Mouse (Mus musculus): ENCODE results near the gene Fgf16. TPM values are rescaled to one million over a fixed set of nuclear protein-coding genes. Genes with fewer than 3 reads are reported as not detected.

Gene Fgf16
- not detected for total RNA-seq (2018; cell fraction: chromatin; rRNA removed)
- not detected for total RNA-seq (2018; cell fraction: cytosol; rRNA removed)
- not detected for total RNA-seq (2018; cell fraction: nucleus; rRNA removed)
- not detected in 3 replicates for polyA plus RNA-seq (2018)

- H3K27ac ChIP-seq, result no peak within 1 kb of the TSS
Observed at GRCm38 (mm10) chrX:105764162-105765004, at the start of gene Fgf16. Gene Fgf16 (plus strand): TSS chrX:105764279.

DNA sequence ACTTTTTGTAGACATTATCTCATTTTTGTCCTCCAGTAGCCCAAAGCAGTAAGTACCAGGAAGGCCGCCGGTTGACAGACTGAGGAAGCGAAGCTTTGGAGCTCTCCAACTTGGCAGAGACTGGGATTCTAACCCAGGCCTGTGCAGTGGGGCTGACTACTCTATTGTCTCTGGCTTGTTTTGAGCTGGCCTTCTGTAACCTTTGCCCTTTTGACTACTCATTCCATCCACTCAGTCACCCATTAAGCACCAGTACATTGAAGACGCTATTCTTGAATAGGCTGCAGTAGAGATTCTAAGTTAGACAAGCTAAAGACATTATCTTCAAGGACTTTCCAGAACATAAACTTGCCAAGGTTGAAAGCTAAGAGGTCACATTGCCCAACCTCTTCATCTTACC lies 49.3 kb upstream of the Fgf16 start:
- Histone ChIP-seq H3K4me3 (ENCODE audit: inconsistent target) (no peak overlapping the region), H3K27ac (no peak overlapping the region), H3K79me2 (ENCODE audit: inconsistent target) (no peaks in the 10 kb centered on the region), H3K36me3 (ENCODE audit: inconsistent target) (no peaks in the 10 kb centered on the region)
- WGBS (ENCODE audit: missing documents), result 98% methylated on average over 4 of the region's 4 CpGs

More at GRCm38 (mm10) chrX:105764162-105765004, at the start of gene Fgf16:
- Histone ChIP-seq H3K79me2 (ENCODE audit: inconsistent target) (no peaks in the 10 kb centered on the region), H3K36me3 (ENCODE audit: inconsistent target) (no peaks in the 10 kb centered on the region), H3K4me3 (ENCODE audit: inconsistent target) (no peak within 1 kb of the TSS)
- WGBS (ENCODE audit: missing documents), result 8% methylated on average over 38 of the region's 86 CpGs

GRCm38 (mm10) chrX:105715789-105716321 lies 48.2 kb upstream of the Fgf16 start:
- no peak overlapping the region for H3K4me3 ChIP-seq (ENCODE audit: inconsistent target)
- H3K79me2 ChIP-seq (ENCODE audit: inconsistent target), result no peaks in the 10 kb centered on the region
- 87% methylated on average over 6 of the region's 7 CpGs for WGBS (ENCODE audit: missing documents)
- H3K36me3 ChIP-seq (ENCODE audit: inconsistent target), result no peaks in the 10 kb centered on the region
- no peak overlapping the region for H3K27ac ChIP-seq

GRCm38 (mm10) chrX:105718388-105718787 lies 45.7 kb upstream of the Fgf16 start:
- H3K4me3 ChIP-seq (ENCODE audit: inconsistent target), result no peak overlapping the region
- 87% methylated on average over 5 of the region's 5 CpGs for WGBS (ENCODE audit: missing documents)
- H3K79me2 ChIP-seq (ENCODE audit: inconsistent target), result no peaks in the 10 kb centered on the region
- no peaks in the 10 kb centered on the region for H3K36me3 ChIP-seq (ENCODE audit: inconsistent target)
- no peak overlapping the region for H3K27ac ChIP-seq

DNA sequence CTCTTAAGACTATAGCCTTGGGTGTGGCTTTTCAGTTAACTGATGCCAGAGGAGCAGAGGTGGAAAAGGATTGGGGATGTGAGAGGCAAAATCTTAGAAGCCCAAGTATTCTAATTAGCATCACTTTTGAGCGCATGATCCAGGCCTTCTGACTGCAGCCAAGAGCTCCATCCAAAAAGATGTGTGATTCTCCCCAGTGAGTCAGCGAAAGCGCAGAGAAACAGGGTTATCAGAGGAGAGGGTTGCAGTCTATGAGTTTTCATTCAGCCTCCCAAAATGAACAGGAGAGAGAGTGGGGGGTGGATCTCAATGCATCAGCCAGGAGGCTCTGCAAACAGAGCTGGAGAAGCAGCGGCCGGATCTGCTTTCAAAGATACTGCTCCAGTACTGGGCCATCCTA lies 45.1 kb upstream of the Fgf16 start:
- 98% methylated on average over 5 of the region's 5 CpGs for WGBS (ENCODE audit: missing documents)
- Histone ChIP-seq H3K36me3 (ENCODE audit: inconsistent target) (no peaks in the 10 kb centered on the region), H3K27ac (no peak overlapping the region), H3K4me3 (ENCODE audit: inconsistent target) (no peak overlapping the region), H3K79me2 (ENCODE audit: inconsistent target) (no peaks in the 10 kb centered on the region)

- 36% methylated on average over 6 of the region's 7 CpGs for WGBS (ENCODE audit: missing documents)
Observed at GRCm38 (mm10) chrX:105724174-105724573, 39.9 kb upstream of the Fgf16 start.

DNA sequence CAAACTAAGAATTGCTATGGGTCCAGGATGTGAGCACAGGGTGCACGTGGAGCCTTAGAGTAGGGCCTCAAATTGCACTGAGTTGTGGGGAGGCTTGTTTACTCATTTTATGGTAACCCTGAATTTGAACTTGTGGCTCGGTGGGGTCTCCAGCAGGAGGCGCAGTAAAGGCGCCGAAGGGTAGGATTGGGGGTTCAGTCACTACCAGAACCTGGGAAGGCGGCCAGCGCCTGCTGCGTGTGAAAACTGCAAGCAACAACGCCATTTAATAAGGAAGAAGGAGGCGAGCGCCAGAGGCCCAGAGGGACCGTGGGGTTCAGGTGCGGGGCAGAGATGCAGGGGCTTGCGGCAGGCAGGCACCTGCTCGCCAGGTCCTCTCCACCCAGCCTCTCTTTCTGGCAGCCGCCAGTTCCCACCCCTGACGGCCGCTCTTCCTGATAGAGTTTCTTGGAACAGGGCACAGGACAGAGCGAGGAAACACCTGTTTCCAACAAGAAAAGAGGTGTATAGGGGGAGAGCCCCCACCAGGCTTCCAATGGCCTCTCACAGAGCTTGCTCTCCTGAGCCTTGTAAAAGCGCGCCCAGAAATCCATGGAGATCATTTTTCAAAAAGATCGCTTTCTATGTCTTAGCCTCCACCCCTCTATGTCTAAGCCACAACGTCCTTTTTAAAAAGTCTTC lies 1.1 kb upstream of the Fgf16 start:
- 21% methylated on average over 19 of the region's 23 CpGs for WGBS (ENCODE audit: missing documents)

More at GRCm38 (mm10) chrX:105724174-105724573, 39.9 kb upstream of the Fgf16 start:
- Histone ChIP-seq H3K4me3 (ENCODE audit: inconsistent target) (no peak overlapping the region), H3K36me3 (ENCODE audit: inconsistent target) (no peaks in the 10 kb centered on the region), H3K79me2 (ENCODE audit: inconsistent target) (no peaks in the 10 kb centered on the region), H3K27ac (no peak overlapping the region)

GRCm38 (mm10) chrX:105763612-105764011 lies 467 bp upstream of the Fgf16 start:
- 26% methylated on average over 19 of the region's 20 CpGs for WGBS (ENCODE audit: missing documents)
- Histone ChIP-seq H3K4me3 (ENCODE audit: inconsistent target) (no peak overlapping the region), H3K27ac (no peak overlapping the region), H3K79me2 (ENCODE audit: inconsistent target) (no peaks in the 10 kb centered on the region), H3K36me3 (ENCODE audit: inconsistent target) (no peaks in the 10 kb centered on the region)

More for the DNA sequence above, 1.1 kb upstream of the Fgf16 start:
- Histone ChIP-seq H3K4me3 (ENCODE audit: inconsistent target) (no peak overlapping the region), H3K27ac (no peak overlapping the region), H3K79me2 (ENCODE audit: inconsistent target) (no peaks in the 10 kb centered on the region), H3K36me3 (ENCODE audit: inconsistent target) (no peaks in the 10 kb centered on the region)

GRCm38 (mm10) chrX:105765005-105765706 lies 1.1 kb downstream of the Fgf16 start:
- Histone ChIP-seq H3K36me3 (ENCODE audit: inconsistent target) (no peaks in the 10 kb centered on the region), H3K79me2 (ENCODE audit: inconsistent target) (no peaks in the 10 kb centered on the region), H3K4me3 (ENCODE audit: inconsistent target) (no peak overlapping the region), H3K27ac (no peak overlapping the region)
- WGBS (ENCODE audit: missing documents), result 39% methylated on average over 20 of the region's 36 CpGs

DNA sequence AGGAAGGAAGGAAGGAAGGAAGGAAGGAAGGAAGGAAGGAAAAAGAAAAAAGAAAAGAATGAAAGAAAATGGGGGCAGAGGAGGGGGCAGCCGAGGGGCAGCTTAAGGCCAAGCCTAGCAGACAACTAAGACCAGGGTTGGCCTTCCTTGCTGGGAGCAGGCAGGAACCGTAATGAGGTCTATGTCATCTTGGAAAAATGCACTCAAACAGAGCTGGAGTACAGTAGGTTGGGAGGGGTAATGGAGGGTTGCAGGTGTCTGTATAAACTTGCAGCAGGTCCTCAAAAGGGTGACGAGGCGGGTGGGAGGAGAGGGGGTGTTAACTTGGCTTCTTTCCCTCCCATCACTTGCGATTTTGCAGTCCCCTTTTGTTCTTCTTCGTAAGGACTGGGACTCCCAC lies 1.9 kb downstream of the Fgf16 start:
- 88% methylated on average over 5 of the region's 6 CpGs for WGBS (ENCODE audit: missing documents)
- Histone ChIP-seq H3K4me3 (ENCODE audit: inconsistent target) (no peak overlapping the region), H3K36me3 (ENCODE audit: inconsistent target) (no peaks in the 10 kb centered on the region), H3K27ac (no peak overlapping the region), H3K79me2 (ENCODE audit: inconsistent target) (no peaks in the 10 kb centered on the region)

DNA sequence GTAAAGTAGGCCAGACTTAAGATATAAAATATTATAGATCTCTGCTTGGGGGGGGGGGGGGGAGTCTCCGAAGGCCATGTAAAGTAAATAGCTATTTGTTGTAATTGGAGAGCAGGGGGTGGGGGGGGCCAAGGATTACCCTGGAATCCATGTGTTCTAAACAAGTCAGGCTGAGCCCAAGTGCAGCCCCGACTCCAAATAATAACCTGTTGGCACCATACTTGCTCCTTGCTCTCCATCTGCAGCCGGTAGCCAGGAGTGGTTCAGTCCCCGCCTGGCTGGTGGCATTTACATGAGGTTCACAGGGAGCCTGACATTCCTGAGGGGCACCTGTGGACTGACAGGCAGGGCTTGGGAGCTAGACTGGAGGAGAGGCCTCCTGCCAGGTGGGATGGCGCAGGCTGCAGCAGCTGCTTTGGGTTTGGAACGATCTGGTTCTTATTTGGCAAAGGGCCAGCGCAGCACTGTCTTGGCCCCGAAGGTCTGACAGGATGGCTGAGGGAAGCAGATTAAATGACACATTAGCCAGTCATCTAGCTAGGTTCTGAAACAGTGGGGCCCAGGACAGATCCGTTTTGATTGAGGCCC lies 3.2 kb downstream of the Fgf16 start:
- H3K27ac ChIP-seq, result no peak overlapping the region
- H3K79me2 ChIP-seq (ENCODE audit: inconsistent target), result no peaks in the 10 kb centered on the region
- 67% methylated on average over 9 of the region's 9 CpGs for WGBS (ENCODE audit: missing documents)
- no peak overlapping the region for H3K4me3 ChIP-seq (ENCODE audit: inconsistent target)
- H3K36me3 ChIP-seq (ENCODE audit: inconsistent target), result no peaks in the 10 kb centered on the region

DNA sequence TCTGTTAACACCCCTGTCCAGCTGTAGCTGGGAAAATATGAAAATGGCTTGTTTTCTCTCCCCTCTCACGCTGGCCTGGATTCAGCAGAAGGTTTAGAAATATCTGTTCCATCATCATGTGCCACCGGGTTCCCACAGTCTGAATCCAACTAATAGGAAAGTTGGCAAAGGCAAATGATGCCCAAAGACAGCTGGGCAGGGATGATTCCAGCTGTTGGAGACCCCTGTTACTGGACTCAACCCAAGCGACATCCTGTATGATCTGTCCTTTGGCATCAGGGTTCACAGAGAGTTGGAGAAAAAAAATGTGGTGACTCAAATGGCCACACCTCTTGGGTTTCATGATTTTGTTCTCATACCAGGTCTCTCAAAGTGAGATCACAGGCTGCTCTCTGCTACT lies 3.9 kb downstream of the Fgf16 start:
- no peaks in the 10 kb centered on the region for H3K36me3 ChIP-seq (ENCODE audit: inconsistent target)
- no peaks in the 10 kb centered on the region for H3K79me2 ChIP-seq (ENCODE audit: inconsistent target)
- no peak overlapping the region for H3K4me3 ChIP-seq (ENCODE audit: inconsistent target)
- H3K27ac ChIP-seq, result no peak overlapping the region
- 82% methylated on average over 3 of the region's 3 CpGs for WGBS (ENCODE audit: missing documents)

DNA sequence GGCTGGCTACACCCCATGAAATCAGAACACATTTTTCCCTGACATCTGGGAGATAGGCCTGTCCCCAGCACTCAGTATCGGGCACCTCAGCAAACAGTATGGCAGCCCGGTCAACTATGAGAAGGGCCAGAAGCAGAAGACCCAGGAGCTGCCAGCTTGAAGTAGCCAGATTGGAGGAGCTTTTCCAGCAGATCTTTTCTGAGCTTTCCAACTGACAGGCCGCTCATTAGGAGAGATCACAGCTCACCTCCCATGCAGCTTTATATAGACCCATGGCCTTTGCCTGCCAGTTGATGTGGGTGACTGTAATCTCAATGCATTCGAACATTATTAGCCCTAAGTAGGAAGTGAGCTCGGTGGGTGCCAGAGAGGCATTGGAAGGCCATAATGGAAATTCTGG lies 9.2 kb downstream of the Fgf16 start:
- H3K79me2 ChIP-seq (ENCODE audit: inconsistent target), result no peaks in the 10 kb centered on the region
- H3K36me3 ChIP-seq (ENCODE audit: inconsistent target), result no peaks in the 10 kb centered on the region
- 91% methylated on average over 5 of the region's 5 CpGs for WGBS (ENCODE audit: missing documents)
- H3K27ac ChIP-seq, result no peak overlapping the region
- no peak overlapping the region for H3K4me3 ChIP-seq (ENCODE audit: inconsistent target)

DNA sequence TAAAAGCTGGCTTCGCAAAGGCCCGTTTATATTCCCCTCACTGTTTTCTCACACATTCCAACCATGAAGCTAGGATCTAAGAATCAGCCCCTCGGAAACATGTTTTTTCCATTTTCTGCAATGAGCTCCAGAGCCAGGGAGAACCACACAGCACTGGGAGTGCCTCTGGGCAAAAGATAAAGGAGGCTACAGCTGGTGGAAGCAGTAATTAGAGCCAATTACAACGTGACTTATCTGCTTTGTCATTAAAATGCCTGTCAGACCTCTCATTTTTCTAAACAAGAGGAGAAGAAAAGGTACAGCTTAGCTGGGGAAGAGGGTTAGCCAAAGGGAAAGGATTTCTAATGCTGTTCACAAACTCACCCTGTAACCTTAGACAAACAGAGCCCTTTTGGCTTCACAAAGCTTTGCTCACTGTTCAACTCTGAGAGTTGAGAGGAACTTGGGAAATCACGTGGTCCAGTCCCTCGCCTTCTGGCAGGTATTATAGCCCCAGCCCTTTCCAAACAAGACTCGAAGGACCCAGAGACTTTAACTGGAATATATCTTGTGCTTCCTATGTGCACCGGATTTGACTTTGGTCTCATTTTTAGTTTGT lies 30.8 kb downstream of the Fgf16 start:
- WGBS (ENCODE audit: missing documents), result 69% methylated on average over 7 of the region's 8 CpGs
- no peaks in the 10 kb centered on the region for H3K36me3 ChIP-seq (ENCODE audit: inconsistent target)
- no peak overlapping the region for H3K4me3 ChIP-seq (ENCODE audit: inconsistent target)
- H3K27ac ChIP-seq, result no peak overlapping the region
- H3K79me2 ChIP-seq (ENCODE audit: inconsistent target), result no peaks in the 10 kb centered on the region

All from macrophage (primary cell).